Mouse (Mus musculus): ENCODE data around the gene Ccdc33.

Ccdc33 gene

GRCm38 (mm10) chr9:58014393-58015160 is 104.0 kb downstream of the Ccdc33 start:
- in situ Hi-C loops (cut with MboI, MseI) = no loop called here

GRCm38 (mm10) chr9:58012935-58013334 is 105.7 kb downstream of the Ccdc33 start:
- in situ Hi-C loops (cut with MboI, MseI) = no loop called here

DNA sequence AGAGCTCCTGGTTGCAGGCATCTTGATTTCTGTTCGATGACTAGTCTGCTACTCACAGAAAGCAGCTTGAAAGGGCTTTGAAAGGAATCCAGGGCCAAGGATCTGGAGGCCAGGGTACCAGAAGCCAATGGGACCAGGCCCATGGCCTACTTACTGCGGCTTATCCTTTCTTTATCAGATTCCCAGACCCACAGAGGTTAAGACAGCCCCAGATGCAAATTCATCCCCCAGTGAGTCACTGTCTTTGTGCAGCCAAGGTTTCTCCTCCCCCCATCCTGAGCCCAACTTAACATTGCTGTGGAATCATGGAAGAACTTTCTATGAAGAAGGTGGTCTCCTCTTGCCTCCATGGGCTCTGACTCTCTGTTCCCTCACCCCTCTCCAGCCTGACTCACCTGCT is 106.1 kb downstream of the Ccdc33 start:
- in situ Hi-C loops (cut with MboI, MseI) = no loop called here

DNA sequence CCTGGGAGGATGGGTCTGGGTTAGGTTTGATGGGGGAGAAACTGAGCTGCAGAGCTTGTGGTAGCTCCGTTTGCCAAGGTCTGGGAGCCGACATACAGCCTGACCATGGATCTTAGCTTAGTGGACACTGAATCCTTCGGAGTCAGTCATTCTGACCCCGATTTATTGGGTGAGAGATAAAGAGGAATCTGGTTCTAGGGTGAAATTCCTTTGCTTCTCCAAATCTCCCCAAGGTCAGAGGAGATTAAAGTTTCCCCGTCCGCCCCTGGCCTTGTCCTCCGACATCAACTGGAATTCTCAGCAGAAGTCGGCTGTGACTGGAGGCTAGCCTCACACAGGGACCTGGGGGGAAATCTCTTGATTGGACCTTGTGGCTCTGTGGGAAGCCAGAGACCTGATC is 107.1 kb downstream of the Ccdc33 start:
- in situ Hi-C loops (cut with MboI, MseI) = no loop called here

DNA sequence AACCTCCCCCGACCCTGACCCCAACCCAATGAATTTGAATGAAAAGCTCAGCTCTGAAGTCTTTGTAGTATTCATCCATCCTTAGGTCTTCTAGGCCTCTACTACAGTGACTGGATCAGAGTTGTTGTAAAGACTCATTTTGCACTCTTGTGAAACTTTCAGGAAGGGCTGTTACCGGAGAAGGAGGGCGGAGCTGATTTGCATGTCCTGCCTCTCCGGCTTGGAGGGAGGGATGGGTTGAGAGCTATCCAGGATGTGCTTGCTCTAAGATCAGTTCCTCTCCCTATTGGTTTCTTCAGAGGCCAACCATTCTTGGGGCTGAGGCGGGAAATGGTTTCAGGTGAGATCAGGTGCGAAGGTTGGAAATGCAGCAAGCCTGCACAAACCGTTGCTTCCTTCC is 107.6 kb downstream of the Ccdc33 start:
- in situ Hi-C loops (cut with MboI, MseI) = no loop called here

DNA sequence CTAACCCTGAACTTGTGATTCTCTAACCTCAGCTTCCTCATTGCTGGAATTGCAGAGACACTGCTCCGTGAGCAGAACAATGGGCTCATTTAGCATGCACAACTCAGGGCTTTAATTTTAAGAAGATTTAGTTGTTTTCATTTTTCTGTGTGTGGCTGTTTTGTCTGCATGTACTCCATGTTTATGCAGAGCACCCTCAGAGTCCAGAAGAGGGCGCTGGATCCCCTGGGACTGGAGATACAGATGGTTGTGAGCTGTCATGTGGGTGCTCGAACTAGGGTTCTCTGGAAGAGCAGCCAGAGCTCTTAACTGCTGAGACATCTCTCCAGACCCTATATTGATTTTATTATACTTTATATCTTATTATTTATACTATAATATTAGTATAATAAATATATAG is 109.0 kb downstream of the Ccdc33 start:
- in situ Hi-C loops (cut with MboI, MseI) = no loop called here

- in situ Hi-C loops (cut with MboI, MseI) = no loop called here
Measured at GRCm38 (mm10) chr9:58009015-58009362, 109.6 kb downstream of the Ccdc33 start.

DNA sequence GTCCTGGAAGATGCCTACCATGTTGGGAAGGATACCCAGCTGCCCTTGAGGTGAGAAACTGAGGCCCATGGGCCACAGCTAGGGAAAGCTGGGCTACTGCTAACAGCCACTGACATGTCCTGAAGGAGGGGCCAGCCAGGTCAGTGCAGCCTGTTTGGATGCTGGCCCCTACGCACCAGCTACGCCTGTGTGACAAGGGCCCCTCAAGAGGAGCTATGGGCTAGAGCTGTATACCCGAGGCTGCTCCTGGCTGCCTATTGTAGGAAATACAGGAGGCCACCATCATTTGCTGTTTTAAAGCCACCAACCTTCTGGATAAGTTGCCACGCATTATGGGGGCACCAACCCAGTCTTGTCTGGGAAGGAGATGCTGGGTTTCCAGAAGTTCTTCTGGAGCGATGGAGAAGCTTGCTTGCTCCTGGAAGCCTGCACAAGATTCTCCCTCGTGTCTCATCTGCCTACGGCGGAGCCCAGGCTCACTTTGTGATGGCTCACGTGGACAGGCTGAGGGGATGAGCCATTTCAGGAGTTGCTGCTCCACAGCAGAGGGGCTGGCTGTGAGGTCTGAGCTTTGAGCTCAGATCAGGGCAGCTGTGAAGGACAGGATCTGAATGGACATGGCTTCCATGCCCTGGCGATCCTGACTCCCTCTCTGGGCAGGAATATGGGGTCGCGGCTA is 110.1 kb downstream of the Ccdc33 start:
- in situ Hi-C loops (cut with MboI, MseI) = no loop called here

- in situ Hi-C loops (cut with MboI, MseI) = no loop called here
Measured at GRCm38 (mm10) chr9:58005753-58006461, 112.7 kb downstream of the Ccdc33 start, which contains the start of gene Cyp11a1. Cyp11a1 (plus strand) TSS chr9:58006411.

- in situ Hi-C loops (cut with MboI, MseI) = no loop called here
Measured at GRCm38 (mm10) chr9:58003272-58003671, 115.4 kb downstream of the Ccdc33 start.

DNA sequence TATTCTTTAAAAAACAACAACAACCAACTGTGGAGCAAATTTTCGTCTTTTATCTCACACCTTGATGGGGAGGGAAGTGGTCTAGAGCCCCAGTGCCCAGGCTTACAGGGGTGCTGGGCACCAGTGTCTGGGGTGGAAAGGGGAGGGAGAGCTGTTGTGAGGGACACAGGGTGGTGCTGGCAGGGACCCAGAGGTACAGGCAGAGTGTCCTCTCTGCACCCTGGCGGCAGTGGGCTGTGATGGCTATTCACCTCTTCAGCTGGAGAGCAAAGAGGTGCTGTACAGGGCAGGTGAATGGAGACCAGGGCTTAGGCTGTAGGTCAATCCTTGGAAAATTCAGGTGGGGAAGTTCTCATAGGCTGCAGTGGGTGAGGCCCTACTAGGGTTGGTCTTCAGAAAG is 118.9 kb downstream of the Ccdc33 start:
- in situ Hi-C loops (cut with MboI, MseI) = no loop called here

DNA sequence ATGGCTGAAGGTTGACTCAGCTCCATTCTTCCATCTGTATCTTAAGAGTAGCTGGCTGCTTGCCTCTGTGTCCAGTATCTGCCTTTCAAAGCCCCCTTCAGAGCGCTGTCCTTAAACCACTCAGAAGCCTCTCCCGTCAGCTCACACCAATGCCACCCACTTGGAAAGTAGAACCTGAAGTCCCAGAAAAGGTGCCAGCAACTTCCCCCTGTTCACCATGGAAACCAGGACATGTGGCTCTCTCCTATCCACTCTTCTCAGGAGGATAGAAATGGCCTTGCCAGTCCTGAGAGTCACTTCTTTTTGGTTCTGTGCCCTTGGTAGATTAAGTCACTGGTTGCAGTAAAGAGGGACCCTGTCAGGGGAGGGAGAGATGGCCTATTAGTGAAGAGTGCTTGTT is 119.9 kb downstream of the Ccdc33 start:
- in situ Hi-C loops (cut with MboI, MseI) = no loop called here

DNA sequence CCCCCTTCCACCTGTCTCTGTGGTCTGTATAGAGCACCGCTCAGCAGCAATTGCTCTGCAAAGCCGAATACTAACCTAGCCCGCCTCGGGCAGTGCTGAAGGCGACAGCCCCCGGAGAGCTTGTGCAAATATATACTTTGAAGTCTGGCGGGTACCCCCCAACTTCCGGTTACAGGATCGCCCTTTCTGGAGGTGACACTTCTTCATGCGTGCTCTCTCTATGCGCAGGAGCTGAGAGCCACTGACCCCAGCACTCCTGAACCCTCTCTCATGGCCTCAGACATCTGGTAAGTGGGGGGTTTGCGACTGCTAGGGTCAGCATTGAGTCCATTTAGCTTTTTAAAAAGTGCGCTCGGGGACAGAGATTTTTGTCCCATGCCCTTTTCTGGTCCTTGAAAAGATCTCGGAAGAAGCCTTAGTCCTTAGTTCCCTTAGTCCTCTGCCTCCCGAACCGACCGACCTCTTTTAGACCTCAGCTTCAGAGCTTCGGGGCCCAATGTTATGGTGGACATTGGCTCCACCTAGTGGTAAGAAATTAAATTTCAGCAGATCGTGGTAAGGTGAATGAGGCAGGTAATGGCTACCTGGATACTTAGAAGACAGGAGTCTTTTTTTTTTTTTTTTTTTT is 120.5 kb downstream of the Ccdc33 start:
- in situ Hi-C loops (cut with MboI, MseI) = no loop called here

DNA sequence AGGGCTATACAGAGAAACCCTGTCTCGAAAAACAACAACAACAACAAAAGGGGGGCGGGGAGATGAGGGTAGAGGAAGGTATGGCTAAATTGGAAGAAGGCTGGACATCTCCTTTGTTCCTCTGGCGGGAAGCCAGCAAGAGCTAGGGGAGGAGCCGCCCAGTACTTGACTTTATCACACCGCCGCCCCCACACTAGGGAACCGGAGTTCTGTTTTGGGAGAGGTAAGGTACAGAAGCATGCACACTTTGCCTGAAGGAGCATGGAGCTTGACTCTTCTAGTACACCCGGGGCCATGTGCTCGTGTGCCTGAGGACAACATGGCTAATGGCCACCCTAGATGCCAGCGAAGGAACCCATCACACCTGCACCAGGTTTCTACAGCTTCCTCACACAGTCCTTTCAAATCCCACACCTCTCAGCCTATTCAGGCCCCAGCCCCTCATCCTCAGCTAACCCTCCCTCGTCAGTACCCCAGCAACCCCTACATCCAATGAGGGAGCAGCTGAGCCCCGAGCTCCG is 121.1 kb downstream of the Ccdc33 start:
- in situ Hi-C loops (cut with MboI, MseI) = no loop called here

GRCm38 (mm10) chr9:57995282-57995681 is 123.3 kb downstream of the Ccdc33 start:
- in situ Hi-C loops (cut with MboI, MseI) = no loop called here

- in situ Hi-C loops (cut with MboI, MseI) = loop anchor here (5.0 kb wide), 2 partner anchors 56 to 131 kb away; no protein-coding TSS in a partner anchor
Measured at GRCm38 (mm10) chr9:57992781-57993591, 125.6 kb downstream of the Ccdc33 start.

DNA sequence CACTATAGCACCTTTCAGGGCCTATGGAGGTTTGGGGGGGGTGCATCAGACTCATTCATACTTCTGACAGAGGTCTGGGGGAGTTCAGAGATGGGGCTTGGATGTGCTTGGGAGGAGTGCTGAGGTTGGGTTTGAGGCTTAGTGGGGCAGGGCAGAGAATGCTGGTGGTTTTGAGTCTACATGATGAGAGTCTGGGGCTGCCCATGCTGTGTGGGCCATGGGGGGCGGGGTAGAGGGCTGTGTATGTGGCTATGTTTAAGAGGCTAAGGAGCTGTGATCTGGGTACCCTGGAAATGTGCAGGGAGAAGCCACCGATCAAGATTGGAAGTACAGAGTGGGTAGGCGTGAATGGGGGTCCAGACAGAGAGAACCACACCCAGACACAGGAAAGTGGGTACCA is 126.6 kb downstream of the Ccdc33 start:
- in situ Hi-C loops (cut with MboI, MseI) = loop anchor here (5.0 kb wide), 2 partner anchors 55 to 130 kb away; no protein-coding TSS in a partner anchor

DNA sequence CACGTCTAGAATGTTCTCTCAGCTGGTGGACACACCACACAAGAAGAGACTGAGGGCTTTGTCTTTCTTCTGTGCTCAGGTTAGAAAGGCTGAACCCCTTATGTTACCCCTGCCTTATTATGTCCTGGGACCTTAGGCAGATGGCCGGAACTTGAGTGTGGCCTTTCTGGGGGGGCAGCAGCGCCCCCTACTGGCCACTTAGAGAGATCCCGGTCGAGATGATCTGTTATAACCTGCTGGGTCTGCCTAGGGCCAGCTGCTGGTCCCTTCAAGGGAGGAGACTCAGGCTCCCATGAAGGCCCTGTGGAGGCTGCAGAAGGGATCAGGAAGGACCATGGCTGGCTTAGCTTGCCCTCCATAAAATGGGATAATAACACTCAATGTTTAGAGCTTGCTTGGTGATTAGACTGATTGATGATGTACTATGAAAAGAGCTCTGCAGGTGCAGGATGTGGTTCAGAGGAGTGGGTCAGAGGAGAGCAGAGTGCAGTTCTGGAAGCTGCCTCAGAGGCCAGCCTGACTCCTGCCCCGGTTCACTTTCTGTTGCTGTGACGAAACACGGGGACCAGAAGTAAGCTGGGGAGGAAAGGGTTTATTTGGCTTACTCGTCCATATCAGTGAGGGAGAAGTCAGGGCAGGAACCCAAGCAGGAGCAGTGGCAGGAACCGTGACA is 128.0 kb downstream of the Ccdc33 start:
- in situ Hi-C loops (cut with MboI, MseI) = loop anchor here (5.0 kb wide), 2 partner anchors 53 to 128 kb away; no protein-coding TSS in a partner anchor

DNA sequence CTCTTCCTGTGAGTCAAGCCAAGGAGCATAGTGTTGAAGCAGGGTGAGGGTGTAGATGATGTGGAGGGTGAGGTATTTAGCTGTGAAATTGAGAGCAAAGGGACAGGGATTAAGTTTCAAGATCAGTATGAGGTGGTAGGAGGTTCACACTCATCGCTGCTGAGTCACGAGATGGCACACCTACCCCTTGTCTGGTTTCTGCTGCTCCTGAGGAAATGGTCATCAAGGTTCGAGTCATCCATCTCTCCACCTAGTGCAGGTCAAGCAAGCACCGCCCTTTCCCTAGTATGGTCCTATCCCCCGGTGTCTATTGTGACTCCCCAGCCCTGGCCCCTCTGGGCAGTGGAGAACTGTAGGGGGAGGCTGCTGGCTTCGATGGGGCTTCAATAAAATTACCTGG is 129.3 kb downstream of the Ccdc33 start:
- in situ Hi-C loops (cut with MboI, MseI) = no loop called here

- in situ Hi-C loops (cut with MboI, MseI) = no loop called here
Measured at GRCm38 (mm10) chr9:57988098-57988497, 130.5 kb downstream of the Ccdc33 start.

Data from regulatory T cell (primary cell).